Mouse (Mus musculus) limb, embryonic 13.5 days (tissue): ENCODE results near the gene Scp2. TPM values are rescaled to one million over a fixed set of nuclear protein-coding genes. Genes with fewer than 3 reads are reported as not detected.

ENCODE experiments used
- ATAC-seq: fragments of 200-750 bp; cut with Nextera tagmentation; 2 replicates; pipeline ENCODE4 v1.8.0; 2017; ENCODE audit warnings: low read depth, moderate number of reproducible peaks, moderate TSS enrichment; ENCODE audit not compliant: low FRiP score
- H3K27ac ChIP-seq: fragments of 300-500 bp; sonication (generic); 2 replicates; pipeline ENCODE4 v1.5.1; 2015; ENCODE audit warnings: inconsistent platforms, mild to moderate bottlenecking, moderate library complexity
- H3K27me3 ChIP-seq: fragments of 300-500 bp; sonication (generic); 2 replicates; pipeline ENCODE4 v1.6.1; 2015; ENCODE audit warnings: mild to moderate bottlenecking, inconsistent platforms
- H3K36me3 ChIP-seq: fragments of 300-500 bp; sonication (generic); 2 replicates; pipeline ENCODE4 v1.6.1; 2015; ENCODE audit warnings: inconsistent platforms, mild to moderate bottlenecking, moderate library complexity
- H3K4me1 ChIP-seq: fragments of 300-500 bp; sonication (generic); 2 replicates; pipeline ENCODE4 v1.6.1; 2015; ENCODE audit warnings: inconsistent platforms
- H3K4me2 ChIP-seq: fragments of 300-500 bp; sonication (generic); replicated peaks from 2 replicates; pipeline ENCODE4 v1.6.1; 2015; ENCODE audit warnings: inconsistent platforms, mild to moderate bottlenecking, moderate library complexity
- H3K4me3 ChIP-seq: fragments of 300-500 bp; sonication (generic); 2 replicates; pipeline ENCODE4 v1.5.1; 2015; ENCODE audit warnings: moderate library complexity, mild to moderate bottlenecking, inconsistent platforms
- H3K9ac ChIP-seq: fragments of 300-500 bp; sonication (generic); 2 replicates; pipeline ENCODE4 v1.6.1; 2015; ENCODE audit warnings: mild to moderate bottlenecking, inconsistent platforms
- H3K9me3 ChIP-seq: fragments of 300-500 bp; sonication (generic); 2 replicates; pipeline ENCODE4 v1.6.1; 2016; ENCODE audit warnings: inconsistent platforms
- WGBS: fragments of 180-500 bp; shearing (Covaris S2); methylation state at CpG from one replicate; pipeline ENCODE4 v1.1.7; 2015; 5-methylcytosine and 5-hydroxymethylcytosine counted together
- microRNA-seq: library from miRNA; unstranded; fragments of <30 nt; microRNA quantifications from one replicate; pipeline ENCODE4, GENCODE M21; 2016
- polyA plus RNA-seq: library from polyadenylated mRNA; unstranded; fragments of >200 nt; fragmentation: Nextera tagmentation; extraction: Ambion mirVana; gene quantifications from 2 replicates; pipeline ENCODE4 v1.2.1, GENCODE M21; 2015

Scp2 gene
- polyA plus RNA-seq, 1 experiment from 2014 or later: 157 TPM

DNA sequence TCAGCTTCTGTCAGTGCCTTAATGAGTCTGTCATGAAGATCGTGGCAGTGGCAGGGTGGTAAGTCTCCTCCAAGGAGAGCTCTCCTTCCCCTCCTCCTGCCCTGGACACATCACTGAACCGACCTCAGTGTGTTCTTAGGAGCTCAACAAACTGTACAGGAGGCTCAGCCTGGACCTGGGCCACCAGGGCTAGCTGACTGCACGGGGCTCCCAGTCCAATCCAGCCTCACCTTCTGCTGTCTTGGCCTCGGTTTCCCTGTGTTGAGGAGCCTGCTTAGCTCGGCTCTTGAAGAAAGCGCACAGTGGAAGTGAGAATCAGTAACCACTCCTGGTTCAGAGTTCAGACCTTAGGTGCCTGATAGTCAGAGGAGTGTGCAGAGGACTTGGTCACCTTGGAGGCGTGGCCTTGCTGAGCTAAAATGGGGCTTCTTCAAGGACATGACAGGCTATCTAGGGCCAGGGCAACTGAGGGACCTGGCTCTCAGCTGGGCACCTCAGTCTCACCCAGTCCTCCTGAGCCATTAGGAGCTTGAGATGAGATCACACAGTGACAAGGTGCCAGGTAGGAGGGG is 137.2 kb downstream of the Scp2 start:
- no peaks in the 10 kb centered on the region for H3K36me3 ChIP-seq
- peaks cover 5% of the 10 kb centered on the region; the same call in 1 of the 2 replicates for H3K4me1 ChIP-seq
- H3K9me3 ChIP-seq: no peaks in the 10 kb centered on the region
- H3K9ac ChIP-seq: no peak overlapping the region
- 76% methylated on average over 7 of the region's 7 CpGs for WGBS
- no peak overlapping the region for H3K4me3 ChIP-seq
- H3K4me2 ChIP-seq: no peak overlapping the region
- H3K27me3 ChIP-seq: no peaks in the 10 kb centered on the region
- H3K27ac ChIP-seq: no peak overlapping the region
- no peak for ATAC-seq

DNA sequence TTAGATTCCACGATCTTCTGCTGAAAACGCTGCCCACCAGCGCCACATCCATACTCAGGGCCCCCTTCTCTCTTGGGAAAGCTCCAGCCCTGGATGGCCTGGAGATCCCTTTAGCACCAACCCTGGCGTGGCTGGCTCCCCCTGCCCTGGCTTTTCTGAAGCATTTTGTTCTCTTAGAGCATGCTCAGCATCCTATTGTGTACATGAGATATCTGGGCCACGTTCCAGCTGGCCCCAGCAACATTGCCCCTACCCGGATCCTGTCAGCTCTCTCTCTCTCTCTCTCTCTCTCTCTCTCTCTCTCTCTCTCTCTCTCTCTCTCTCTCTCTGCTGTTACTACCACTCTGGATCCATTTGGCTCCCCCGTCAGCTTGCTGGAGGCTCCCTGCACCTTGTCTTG is 139.5 kb downstream of the Scp2 start:
- H3K36me3 ChIP-seq: no peaks in the 10 kb centered on the region
- H3K27ac ChIP-seq: no peak overlapping the region
- no peak overlapping the region for H3K4me2 ChIP-seq
- no peak overlapping the region for H3K4me3 ChIP-seq
- ATAC-seq: no peak
- no peak overlapping the region for H3K9ac ChIP-seq
- H3K4me1 ChIP-seq: no peaks in the 10 kb centered on the region
- H3K27me3 ChIP-seq: no peaks in the 10 kb centered on the region
- H3K9me3 ChIP-seq: no peaks in the 10 kb centered on the region
- 63% methylated on average over 7 of the region's 7 CpGs for WGBS

GRCm38 (mm10) chr4:107999380-107999779 is 145.4 kb downstream of the Scp2 start:
- WGBS: 79% methylated on average over 1 of the region's 1 CpGs
- H3K27ac ChIP-seq: no peak overlapping the region
- H3K4me1 ChIP-seq: peaks cover 15% of the 10 kb centered on the region; the same call in 1 of the 2 replicates
- no peaks in the 10 kb centered on the region for H3K9me3 ChIP-seq
- H3K27me3 ChIP-seq: no peaks in the 10 kb centered on the region
- 0 out of 2 replicates have a peak overlapping the region, but pooled peaks have one; percentile 19 for H3K4me2 ChIP-seq
- no peak overlapping the region for H3K4me3 ChIP-seq
- no peak for ATAC-seq
- H3K36me3 ChIP-seq: no peaks in the 10 kb centered on the region
- H3K9ac ChIP-seq: no peak overlapping the region

- WGBS: 26% methylated on average over 11 of the region's 11 CpGs
- no peak overlapping the region for H3K27ac ChIP-seq
- H3K4me1 ChIP-seq: peaks cover 15% of the 10 kb centered on the region; the same call in 1 of the 2 replicates
- no peak overlapping the region for H3K9ac ChIP-seq
- H3K9me3 ChIP-seq: no peaks in the 10 kb centered on the region
- ATAC-seq: no peak
- no peaks in the 10 kb centered on the region for H3K27me3 ChIP-seq
- H3K4me3 ChIP-seq: no peak overlapping the region
- no peaks in the 10 kb centered on the region for H3K36me3 ChIP-seq
- H3K4me2 ChIP-seq: peak overlapping the region; percentile 19; the same call in 1 of the 2 replicates
Observed at GRCm38 (mm10) chr4:107998641-107999332, 146.0 kb downstream of the Scp2 start.

DNA sequence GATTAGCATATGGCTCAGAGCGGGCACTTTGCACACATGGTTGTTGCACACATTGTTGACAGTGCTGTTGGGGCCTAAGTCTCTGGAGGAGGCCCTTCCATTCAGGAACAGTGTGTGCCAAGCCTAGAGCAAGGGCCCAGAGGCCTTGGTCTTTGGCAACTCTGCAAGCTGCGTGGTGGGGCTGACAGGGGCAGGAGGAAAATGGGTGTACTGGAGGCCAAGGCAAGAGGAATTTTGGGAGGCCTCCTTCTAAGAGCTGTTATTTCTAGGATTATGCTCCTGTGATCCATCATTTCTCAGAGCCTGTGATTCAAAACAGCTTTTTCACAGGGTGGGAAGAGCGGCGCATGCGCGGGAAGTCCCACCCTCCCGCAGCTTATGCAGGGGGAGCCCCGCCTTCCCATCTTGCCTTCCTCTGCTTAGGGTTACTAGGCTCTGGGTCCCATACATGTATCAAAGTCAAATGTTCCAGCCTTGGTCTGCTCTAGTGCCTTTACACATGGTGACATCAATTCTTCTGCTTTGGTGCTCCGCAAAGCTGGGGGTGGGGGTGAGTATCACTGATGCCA is 148.3 kb downstream of the Scp2 start:
- Histone ChIP-seq H3K9ac (no peak overlapping the region), H3K4me3 (no peak overlapping the region), H3K27ac (no peak overlapping the region; the same call in 1 of the 2 replicates), H3K4me2 (no peak overlapping the region), H3K4me1 (peaks cover 15% of the 10 kb centered on the region; the same call in 1 of the 2 replicates), H3K27me3 (no peaks in the 10 kb centered on the region), H3K9me3 (no peaks in the 10 kb centered on the region), H3K36me3 (no peaks in the 10 kb centered on the region)
- ATAC-seq: no peak
- WGBS: 84% methylated on average over 9 of the region's 9 CpGs

GRCm38 (mm10) chr4:107995727-107996126 is 149.1 kb downstream of the Scp2 start:
- Histone ChIP-seq H3K36me3 (no peaks in the 10 kb centered on the region), H3K4me3 (no peak overlapping the region), H3K9me3 (no peaks in the 10 kb centered on the region), H3K4me1 (peaks cover 15% of the 10 kb centered on the region; the same call in 1 of the 2 replicates), H3K27me3 (no peaks in the 10 kb centered on the region), H3K9ac (no peak overlapping the region), H3K27ac (no peak overlapping the region), H3K4me2 (no peak overlapping the region)
- WGBS: 85% methylated on average over 6 of the region's 6 CpGs
- no peak for ATAC-seq

DNA sequence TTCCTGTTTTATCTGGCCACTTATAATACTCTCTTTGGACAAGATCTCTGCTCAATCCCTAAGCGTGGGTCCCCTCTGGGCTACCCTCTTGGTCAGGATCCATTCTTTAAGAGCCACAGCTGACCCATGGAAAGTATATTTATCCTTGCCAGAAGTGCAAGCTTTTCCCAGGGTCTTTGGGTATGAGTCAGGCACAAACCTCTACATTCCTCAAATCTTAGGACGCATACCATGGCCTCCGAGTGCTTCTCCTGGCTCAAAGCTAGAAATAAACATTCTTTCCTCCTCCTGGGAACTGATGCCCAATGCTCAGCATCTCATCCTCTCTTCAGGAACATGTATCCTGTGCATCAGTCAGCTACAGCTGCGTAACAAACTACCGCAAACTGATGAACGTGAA is 149.8 kb downstream of the Scp2 start:
- H3K27ac ChIP-seq: no peak overlapping the region
- H3K4me1 ChIP-seq: peaks cover 15% of the 10 kb centered on the region; the same call in 1 of the 2 replicates
- ATAC-seq: no peak
- no peak overlapping the region for H3K9ac ChIP-seq
- H3K27me3 ChIP-seq: no peaks in the 10 kb centered on the region
- WGBS: 93% methylated on average over 6 of the region's 6 CpGs
- no peaks in the 10 kb centered on the region for H3K36me3 ChIP-seq
- H3K9me3 ChIP-seq: no peaks in the 10 kb centered on the region
- no peak overlapping the region for H3K4me3 ChIP-seq
- H3K4me2 ChIP-seq: no peak overlapping the region

Small RNAs within 50 kb of the gene (microRNA-seq; reads per million reads assigned to microRNA genes)
- gene Mir6397: not detected

Other genes with a start within 250 kb of the Scp2 start
- 27.1 and 27.4 TPM in 2 replicates for gene Cpt2, start 221.4 kb downstream of the Scp2 start, polyA plus RNA-seq
- gene Slc1a7, start 176.7 kb downstream of the Scp2 start, polyA plus RNA-seq: not detected in 2 replicates
- gene Podn, start 48.6 kb downstream of the Scp2 start, polyA plus RNA-seq: 1.0 and 1.4 TPM in 2 replicates
- 50.1 and 50.8 TPM in 2 replicates for gene Echdc2, start 20.4 kb upstream of the Scp2 start, polyA plus RNA-seq
- gene Zyg11a, start 73.0 kb upstream of the Scp2 start, polyA plus RNA-seq: 0.15 and 0.18 TPM in 2 replicates
- 12.2 and 14.5 TPM in 2 replicates for gene Zyg11b, start 156.1 kb upstream of the Scp2 start, polyA plus RNA-seq
- 47.2 and 49.0 TPM in 2 replicates for gene Coa7, start 183.1 kb upstream of the Scp2 start, polyA plus RNA-seq
- gene Shisal2a, start 238.4 kb upstream of the Scp2 start, polyA plus RNA-seq: 7.0 and 7.4 TPM in 2 replicates